Mouse (Mus musculus) neural tube, embryonic 11.5 days (tissue): ENCODE data around the gene Cdk5rap3. TPM values are rescaled to one million over a fixed set of nuclear protein-coding genes. Genes with fewer than 3 reads are reported as not detected.
A peak's percentile ranks its signal among the peaks of the same experiment; 100 is the strongest.

ENCODE experiments used
- ATAC-seq: fragments of 200-750 bp; cut with Nextera tagmentation; 2 replicates; pipeline ENCODE4 v1.8.0; 2017; ENCODE audit warnings: moderate number of reproducible peaks, mild to moderate bottlenecking, moderate TSS enrichment, moderate library complexity; ENCODE audit not compliant: insufficient read depth, low FRiP score, low TSS enrichment
- DNase-seq: peaks from one replicate; pipeline ENCODE4 v3.0.0-alpha.2; 2015; ENCODE audit warnings: low spot score
- H3K27ac ChIP-seq: fragments of 300-500 bp; sonication (generic); 2 replicates; pipeline ENCODE4 v1.5.1; 2014; ENCODE audit warnings: low read depth, mild to moderate bottlenecking, low read length
- H3K27me3 ChIP-seq: fragments of 300-500 bp; sonication (generic); 2 replicates; pipeline ENCODE4 v1.6.1; 2014; ENCODE audit warnings: mild to moderate bottlenecking, low read length, mixed read lengths; ENCODE audit not compliant: control insufficient read depth, insufficient read depth
- H3K36me3 ChIP-seq: fragments of 300-500 bp; sonication (generic); 2 replicates; pipeline ENCODE4 v1.6.1; 2014; ENCODE audit warnings: mild to moderate bottlenecking, low read length, moderate library complexity, mixed read lengths; ENCODE audit not compliant: control insufficient read depth, insufficient read depth
- H3K4me1 ChIP-seq: fragments of 300-500 bp; sonication (generic); 2 replicates; pipeline ENCODE4 v1.6.1; 2014; ENCODE audit warnings: low read length, mixed read lengths; ENCODE audit not compliant: control insufficient read depth, insufficient read depth
- H3K4me2 ChIP-seq: fragments of 300-500 bp; sonication (generic); 2 replicates; pipeline ENCODE4 v1.6.1; 2014; ENCODE audit warnings: low read depth, mild to moderate bottlenecking, moderate library complexity
- H3K4me3 ChIP-seq: fragments of 300-500 bp; sonication (generic); 2 replicates; pipeline ENCODE4 v1.5.1; 2014; ENCODE audit warnings: low read depth, low read length
- H3K9ac ChIP-seq: fragments of 300-500 bp; sonication (generic); 2 replicates; pipeline ENCODE4 v1.6.1; 2014; ENCODE audit warnings: mild to moderate bottlenecking, low read length
- H3K9me3 ChIP-seq: fragments of 300-500 bp; sonication (generic); 2 replicates; pipeline ENCODE4 v1.6.1; 2016; ENCODE audit warnings: low read length; ENCODE audit not compliant: control insufficient read depth
- WGBS: fragments of 180-500 bp; shearing (Covaris S2); extraction: QIAGEN DNeasy Blood & Tissue Kit; methylation state at CpG from one replicate; pipeline ENCODE4 v1.1.7; 2014; 5-methylcytosine and 5-hydroxymethylcytosine counted together
- polyA plus RNA-seq: library from polyadenylated mRNA; unstranded; fragments of >200 nt; fragmentation: Nextera tagmentation; extraction: Ambion mirVana; gene quantifications from 2 replicates; pipeline ENCODE4 v1.2.1, GENCODE M21; 2014

The Cdk5rap3 gene
- 92.7 and 93.1 TPM in 2 replicates for polyA plus RNA-seq

DNA sequence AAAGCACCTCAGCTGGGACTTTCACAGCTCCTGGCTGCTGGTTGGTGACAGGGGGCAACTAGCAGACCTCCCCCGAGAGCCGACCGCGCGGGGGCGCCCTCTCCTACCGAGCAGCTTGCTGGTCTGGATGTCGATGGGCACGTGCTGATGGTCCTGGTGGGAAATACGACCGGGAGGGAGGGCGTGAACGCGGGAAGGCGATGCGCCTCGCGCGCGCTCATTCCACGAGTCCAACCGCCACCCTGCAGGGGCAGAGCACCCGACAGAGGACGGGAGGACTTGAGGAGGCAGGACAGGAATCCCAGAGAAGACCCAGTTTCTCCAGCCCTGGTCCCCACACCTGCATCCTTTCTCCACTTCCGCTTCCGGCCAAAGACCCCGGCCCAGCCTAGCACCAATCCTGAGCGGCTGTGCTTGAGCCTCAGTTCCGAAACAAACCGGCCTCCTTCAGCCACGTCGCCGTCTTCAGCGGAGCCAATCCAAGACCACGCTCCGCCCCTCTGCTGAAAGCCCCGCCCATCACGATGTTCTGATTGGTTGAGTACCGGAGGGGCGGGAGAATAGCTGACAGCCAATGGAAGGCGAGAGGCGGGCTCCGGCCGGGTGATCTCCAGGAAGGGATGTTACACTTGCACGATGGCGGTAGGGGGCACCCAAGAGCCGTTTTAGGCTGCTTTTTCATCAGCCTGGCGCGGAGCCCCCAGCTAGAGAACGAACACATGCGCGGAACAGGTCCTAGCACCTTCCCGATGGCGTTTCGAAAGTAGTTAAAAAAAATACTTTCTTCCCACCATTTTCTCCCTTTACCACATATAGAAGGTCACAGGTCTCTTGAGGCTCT, at the start of gene Cdk5rap3:
Cdk5rap3 (minus strand) TSS at position 453 of the 841 bp plus-strand sequence.
- H3K4me2 ChIP-seq, result peak within 1 kb of the TSS; percentile 97
- peak within 1 kb of the TSS; percentile 78 for H3K4me3 ChIP-seq
- DNase-seq (peak; percentile 100), ATAC-seq (peak; percentile 97)
- under 1% methylated on average over 55 of the region's 55 CpGs for WGBS
- no peaks in the 10 kb centered on the region; the same call in 1 of the 2 replicates for H3K36me3 ChIP-seq
- H3K4me1 ChIP-seq, result peaks cover 7% of the 10 kb centered on the region; the same call in 1 of the 2 replicates
- H3K9ac ChIP-seq, result peak within 1 kb of the TSS; percentile 78
- H3K9me3 ChIP-seq, result no peaks in the 10 kb centered on the region
- H3K27me3 ChIP-seq, result no peaks in the 10 kb centered on the region
- 0 out of 2 replicates have a peak within 1 kb of the TSS, but pooled peaks have one; percentile 50 for H3K27ac ChIP-seq

GRCm38 (mm10) chr11:96963580-96963979, 47.3 kb upstream of the Cdk5rap3 start:
- H3K27me3 ChIP-seq, result no peaks in the 10 kb centered on the region
- no peak overlapping the region for H3K4me3 ChIP-seq
- 20% methylated on average over 8 of the region's 8 CpGs for WGBS
- H3K9me3 ChIP-seq, result no peaks in the 10 kb centered on the region
- H3K36me3 ChIP-seq, result peaks cover 17% of the 10 kb centered on the region
- DNase-seq (peak; percentile 82), ATAC-seq (no peak)
- H3K4me2 ChIP-seq, result no peak overlapping the region
- no peak overlapping the region; the same call in 1 of the 2 replicates for H3K27ac ChIP-seq
- no peaks in the 10 kb centered on the region for H3K4me1 ChIP-seq
- H3K9ac ChIP-seq, result no peak overlapping the region

DNA sequence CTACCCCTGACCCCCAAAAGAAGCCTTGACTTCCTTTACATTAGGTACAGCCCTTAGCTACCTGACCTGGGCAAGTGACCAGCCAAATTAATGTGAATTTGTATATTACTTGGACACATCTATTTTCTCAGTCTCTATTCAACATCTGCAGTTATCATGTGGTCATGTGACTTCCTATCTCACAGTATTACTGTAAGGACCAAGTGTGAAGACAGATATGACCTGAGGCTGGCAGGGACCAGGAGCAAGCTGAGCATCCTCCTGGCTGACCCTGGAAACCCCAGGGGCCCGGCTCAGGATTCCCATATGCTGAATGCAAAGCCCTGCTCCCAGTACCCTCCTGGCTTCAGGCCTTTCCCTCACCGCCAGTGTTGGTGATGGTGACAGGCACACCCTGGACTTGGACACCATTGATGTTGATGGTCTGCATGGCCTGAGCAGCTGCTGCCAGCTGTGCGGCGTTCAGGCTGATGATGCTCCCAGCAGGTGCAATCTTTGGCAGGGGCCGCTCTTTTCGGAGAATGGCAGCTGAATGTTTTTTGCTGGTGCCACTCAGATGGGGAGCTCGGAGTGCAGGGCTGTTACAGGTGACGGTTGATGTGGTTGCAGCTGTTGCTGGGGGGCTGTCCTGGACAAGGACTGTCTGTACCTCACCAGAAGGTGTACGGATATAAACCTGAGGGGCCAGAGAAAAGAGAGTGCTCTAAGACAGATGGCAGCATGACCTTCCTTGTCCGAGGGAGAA, 40.9 kb upstream of the Cdk5rap3 start:
- DNase-seq, result no peak
- H3K9me3 ChIP-seq, result no peaks in the 10 kb centered on the region
- H3K27ac ChIP-seq, result no peak overlapping the region
- WGBS, result 90% methylated on average over 10 of the region's 10 CpGs
- H3K4me2 ChIP-seq, result no peak overlapping the region
- no peak for ATAC-seq
- H3K9ac ChIP-seq, result no peak overlapping the region
- no peaks in the 10 kb centered on the region for H3K4me1 ChIP-seq
- H3K27me3 ChIP-seq, result no peaks in the 10 kb centered on the region
- H3K4me3 ChIP-seq, result no peak overlapping the region
- H3K36me3 ChIP-seq, result peaks cover 26% of the 10 kb centered on the region

- no peak for DNase-seq
- 62% methylated on average over 20 of the region's 20 CpGs for WGBS
- peaks cover 22% of the 10 kb centered on the region for H3K36me3 ChIP-seq
- H3K4me3 ChIP-seq, result no peak overlapping the region
- H3K9me3 ChIP-seq, result no peaks in the 10 kb centered on the region
- no peaks in the 10 kb centered on the region for H3K27me3 ChIP-seq
- H3K4me1 ChIP-seq, result no peaks in the 10 kb centered on the region
- H3K9ac ChIP-seq, result no peak overlapping the region
- ATAC-seq, result no peak
- no peak overlapping the region for H3K4me2 ChIP-seq
- H3K27ac ChIP-seq, result no peak overlapping the region
Measured at GRCm38 (mm10) chr11:96956009-96956724, 39.9 kb upstream of the Cdk5rap3 start.

DNA sequence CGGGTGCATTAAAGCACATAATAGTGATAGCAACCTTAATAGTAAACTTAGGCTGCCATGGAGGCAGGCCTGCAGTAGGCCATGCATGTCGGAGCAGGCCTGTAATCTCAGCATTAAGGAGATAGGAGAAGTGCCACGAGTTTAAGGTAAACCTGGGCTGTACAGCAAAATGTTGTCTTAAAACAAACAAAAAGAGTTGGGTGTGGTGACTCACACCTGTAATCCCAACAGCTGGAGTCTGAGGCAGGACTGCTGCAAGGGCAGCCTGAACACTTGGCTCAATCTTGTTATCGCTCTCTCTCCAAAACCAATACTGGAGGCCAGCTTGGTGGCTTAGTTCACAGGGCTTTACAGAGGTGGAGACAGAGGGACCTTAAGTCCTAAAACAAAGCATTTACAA, 38.8 kb upstream of the Cdk5rap3 start:
- no peaks in the 10 kb centered on the region for H3K9me3 ChIP-seq
- no peak overlapping the region for H3K27ac ChIP-seq
- H3K9ac ChIP-seq, result no peak overlapping the region
- H3K4me1 ChIP-seq, result no peaks in the 10 kb centered on the region
- ATAC-seq, result no peak
- peaks cover 16% of the 10 kb centered on the region for H3K36me3 ChIP-seq
- H3K4me2 ChIP-seq, result no peak overlapping the region
- no peaks in the 10 kb centered on the region for H3K27me3 ChIP-seq
- no peak for DNase-seq
- H3K4me3 ChIP-seq, result no peak overlapping the region
- 90% methylated on average over 4 of the region's 4 CpGs for WGBS

GRCm38 (mm10) chr11:96952896-96953295, 36.6 kb upstream of the Cdk5rap3 start:
- H3K4me1 ChIP-seq, result no peaks in the 10 kb centered on the region
- H3K4me2 ChIP-seq, result no peak overlapping the region
- DNase-seq (no peak), ATAC-seq (no peak)
- H3K4me3 ChIP-seq, result no peak overlapping the region
- no peak overlapping the region for H3K9ac ChIP-seq
- H3K36me3 ChIP-seq, result peaks cover 9% of the 10 kb centered on the region
- 86% methylated on average over 6 of the region's 6 CpGs for WGBS
- no peaks in the 10 kb centered on the region for H3K27me3 ChIP-seq
- no peak overlapping the region for H3K27ac ChIP-seq
- no peaks in the 10 kb centered on the region for H3K9me3 ChIP-seq

GRCm38 (mm10) chr11:96952426-96952825, 36.1 kb upstream of the Cdk5rap3 start:
- DNase-seq, result no peak
- Histone ChIP-seq H3K9me3 (no peaks in the 10 kb centered on the region), H3K4me2 (no peak overlapping the region), H3K4me3 (no peak overlapping the region), H3K27ac (no peak overlapping the region), H3K27me3 (no peaks in the 10 kb centered on the region), H3K36me3 (peaks cover 9% of the 10 kb centered on the region), H3K4me1 (no peaks in the 10 kb centered on the region), H3K9ac (no peak overlapping the region)
- 87% methylated on average over 10 of the region's 10 CpGs for WGBS
- ATAC-seq, result no peak

DNA sequence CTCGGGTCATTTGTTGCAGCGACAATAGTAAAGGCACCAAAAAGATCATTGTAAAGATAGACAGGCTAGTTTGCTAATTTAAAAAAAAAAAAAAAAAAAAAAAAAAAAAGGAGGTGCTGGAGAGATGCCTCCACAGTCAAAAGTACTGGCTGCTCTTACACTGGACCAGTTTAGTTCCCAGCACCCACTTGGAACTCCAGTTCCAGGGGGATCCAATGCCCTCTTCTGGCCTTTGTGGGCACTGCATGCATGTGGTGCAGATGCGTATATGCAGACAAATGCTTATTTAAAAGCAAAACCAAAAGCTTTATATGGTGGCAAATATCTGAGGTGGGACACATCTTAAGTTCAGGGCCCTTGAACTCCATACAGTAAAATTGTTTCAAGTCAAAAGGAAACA, 34.5 kb upstream of the Cdk5rap3 start:
- no peak overlapping the region for H3K27ac ChIP-seq
- H3K36me3 ChIP-seq, result peaks cover 6% of the 10 kb centered on the region
- H3K9me3 ChIP-seq, result no peaks in the 10 kb centered on the region
- no peaks in the 10 kb centered on the region for H3K27me3 ChIP-seq
- no peak overlapping the region for H3K4me2 ChIP-seq
- no peak overlapping the region for H3K9ac ChIP-seq
- 93% methylated on average over 3 of the region's 3 CpGs for WGBS
- H3K4me3 ChIP-seq, result no peak overlapping the region
- DNase-seq (no peak), ATAC-seq (no peak)
- H3K4me1 ChIP-seq, result no peaks in the 10 kb centered on the region
